Mouse (Mus musculus) spleen, postnatal 0 days (tissue): ENCODE data around the gene Fcgr3. TPM values are rescaled to one million over a fixed set of nuclear protein-coding genes. Genes with fewer than 3 reads are reported as not detected.

Experiments
- polyA plus RNA-seq: library from polyadenylated mRNA; unstranded; fragments of >200 nt; fragmentation: Nextera tagmentation; extraction: Ambion mirVana; gene quantifications from 2 replicates; pipeline ENCODE4 v1.2.1, GENCODE M21; 2015

Fcgr3 gene
- polyA plus RNA-seq, result 54.2 and 78.2 TPM in 2 replicates

GRCm38 (mm10) chr1:171064491-171065242 is at the start of gene Fcgr3:
Fcgr3 (minus strand) TSS chr1:171064935.

GRCm38 (mm10) chr1:171113873-171114299 is 49.2 kb upstream of the Fcgr3 start, which contains the start of gene Cfap126:
Cfap126 (plus strand) TSS chr1:171113918.

DNA sequence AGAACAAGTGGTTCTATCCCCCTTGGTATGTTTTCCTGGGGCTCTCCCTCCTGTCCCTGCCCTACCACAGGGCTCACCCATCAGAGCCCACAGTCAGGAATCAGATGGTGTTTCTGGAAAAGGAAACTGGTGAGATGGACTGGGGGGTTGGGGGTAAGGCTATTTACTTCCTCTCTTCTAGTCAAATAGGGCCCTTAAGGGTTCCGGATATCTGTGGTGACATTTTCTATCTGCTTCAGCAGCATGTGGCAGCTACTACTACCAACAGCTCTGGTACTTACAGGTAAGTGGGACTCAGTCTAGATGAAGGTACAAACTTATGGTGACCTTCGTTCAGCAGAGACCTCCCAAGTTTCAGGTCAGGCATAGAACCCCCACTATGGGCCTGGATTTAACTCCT is 46.0 kb downstream of the Fcgr3 start, which contains the start of gene Fcgr4:
TSS of gene Fcgr4 (plus strand) at position 184 of the 400 bp plus-strand sequence.

Other genes starting within 250 kb of the Fcgr3 start
- 5.9 TPM in 2 replicates for gene Atf6, start 197.2 kb downstream of the Fcgr3 start, polyA plus RNA-seq
- 1.1 and 1.3 TPM in 2 replicates for gene Gm26620, start 179.9 kb downstream of the Fcgr3 start, polyA plus RNA-seq
- 15.3 and 16.8 TPM in 2 replicates for gene Dusp12, start 179.4 kb downstream of the Fcgr3 start, polyA plus RNA-seq
- 0.16 and 0.28 TPM in 2 replicates for gene Fcrlb, start 152.0 kb downstream of the Fcgr3 start, polyA plus RNA-seq
- 7.2 and 7.9 TPM in 2 replicates for gene Fcrla, start 137.4 kb downstream of the Fcgr3 start, polyA plus RNA-seq
- gene Fcgr2b, start 88.4 kb downstream of the Fcgr3 start, polyA plus RNA-seq, result 8.8 and 14.5 TPM in 2 replicates
- gene Fcgr4, start 46.0 kb downstream of the Fcgr3 start, polyA plus RNA-seq, result 10.4 and 13.2 TPM in 2 replicates
- gene Cfap126, start 49.0 kb upstream of the Fcgr3 start, polyA plus RNA-seq, result 1.5 and 2.0 TPM in 2 replicates
- gene Sdhc, start 85.7 kb upstream of the Fcgr3 start, polyA plus RNA-seq, result 133 and 137 TPM in 2 replicates
- 0.06 TPM in 1 of 2 replicates, not detected in the other for gene Mpz, start 85.8 kb upstream of the Fcgr3 start, polyA plus RNA-seq
- 4.2 and 6.1 TPM in 2 replicates for gene Pcp4l1, start 131.3 kb upstream of the Fcgr3 start, polyA plus RNA-seq
- gene Nr1i3, start 149.0 kb upstream of the Fcgr3 start, polyA plus RNA-seq, result 0.04 and 0.23 TPM in 2 replicates
- 13.0 and 14.5 TPM in 2 replicates for gene Tomm40l, start 157.6 kb upstream of the Fcgr3 start, polyA plus RNA-seq
- gene Apoa2, start 160.1 kb upstream of the Fcgr3 start, polyA plus RNA-seq, result 5.4 and 10.5 TPM in 2 replicates
- 259 and 395 TPM in 2 replicates for gene Fcer1g, start 169.4 kb upstream of the Fcgr3 start, polyA plus RNA-seq
- gene Adamts4, start 185.5 kb upstream of the Fcgr3 start, polyA plus RNA-seq, result 2.1 and 3.0 TPM in 2 replicates
- 120 and 129 TPM in 2 replicates for gene Ndufs2, start 186.5 kb upstream of the Fcgr3 start, polyA plus RNA-seq
- 39.0 and 44.1 TPM in 2 replicates for gene B4galt3, start 205.4 kb upstream of the Fcgr3 start, polyA plus RNA-seq
- 146 and 167 TPM in 2 replicates for gene Ppox, start 216.3 kb upstream of the Fcgr3 start, polyA plus RNA-seq
- 34.0 and 36.2 TPM in 2 replicates for gene Usp21, start 223.1 kb upstream of the Fcgr3 start, polyA plus RNA-seq
- gene Ufc1, start 230.1 kb upstream of the Fcgr3 start, polyA plus RNA-seq, result 62.2 and 65.2 TPM in 2 replicates